Mouse (Mus musculus) brown adipose tissue, adult 24 weeks (tissue): ENCODE data around the gene Taldo1. TPM values are rescaled to one million over a fixed set of nuclear protein-coding genes. Genes with fewer than 3 reads are reported as not detected.

Experiments
- H3K27ac ChIP-seq: fragments of 200-500 bp; replicated peaks from 2 replicates; pipeline ENCODE4 v1.5.1; 2012; ENCODE audit warnings: low read depth, mild to moderate bottlenecking, low read length
- H3K4me1 ChIP-seq: fragments of 200-500 bp; 2 replicates; pipeline ENCODE4 v1.6.1; 2012; ENCODE audit warnings: low read length, mixed read lengths; ENCODE audit not compliant: control insufficient read depth, insufficient read depth, insufficient read length
- H3K4me3 ChIP-seq: fragments of 200-500 bp; 2 replicates; pipeline ENCODE4 v1.5.1; 2012; ENCODE audit warnings: low read depth, mild to moderate bottlenecking, low read length, moderate library complexity; ENCODE audit not compliant: insufficient read depth
- polyA plus RNA-seq: library from polyadenylated mRNA; stranded (reverse); fragments of >200 nt; gene quantifications from 2 replicates; pipeline ENCODE4 v1.2.4, GENCODE M21; 2012; ENCODE audit not compliant: missing spikeins, insufficient read depth, insufficient read length

Gene Taldo1
- polyA plus RNA-seq, 1 experiment, result 1,487 TPM

GRCm38 (mm10) chr7:141371942-141372595, 19.9 kb upstream of the Taldo1 start:
- no peak overlapping the region for H3K4me3 ChIP-seq
- H3K4me1 ChIP-seq, result no peaks in the 10 kb centered on the region
- peak overlapping the region; percentile 17; the same call in 1 of the 2 replicates for H3K27ac ChIP-seq

- H3K4me3 ChIP-seq, result no peak overlapping the region
- H3K4me1 ChIP-seq, result no peaks in the 10 kb centered on the region
- H3K27ac ChIP-seq, result peak overlapping the region; percentile 82
Measured at GRCm38 (mm10) chr7:141373611-141374010, 18.4 kb upstream of the Taldo1 start.

- no peak overlapping the region for H3K27ac ChIP-seq
- H3K4me1 ChIP-seq, result no peaks in the 10 kb centered on the region
- no peak overlapping the region for H3K4me3 ChIP-seq
Measured at GRCm38 (mm10) chr7:141374399-141374798, 17.6 kb upstream of the Taldo1 start.

- Histone ChIP-seq H3K4me1 (peaks cover 10% of the 10 kb centered on the region), H3K27ac (no peak overlapping the region), H3K4me3 (no peak overlapping the region)
Measured at GRCm38 (mm10) chr7:141379584-141379983, 12.4 kb upstream of the Taldo1 start.

GRCm38 (mm10) chr7:141381068-141381835, 10.7 kb upstream of the Taldo1 start:
- no peak overlapping the region for H3K4me3 ChIP-seq
- peak overlapping the region; percentile 24 for H3K27ac ChIP-seq
- H3K4me1 ChIP-seq, result peaks cover 11% of the 10 kb centered on the region

GRCm38 (mm10) chr7:141387807-141388486, 4.1 kb upstream of the Taldo1 start:
- peaks cover 11% of the 10 kb centered on the region for H3K4me1 ChIP-seq
- no peak overlapping the region for H3K27ac ChIP-seq
- no peak overlapping the region for H3K4me3 ChIP-seq

GRCm38 (mm10) chr7:141388487-141389109, 3.4 kb upstream of the Taldo1 start:
- H3K4me3 ChIP-seq, result no peak overlapping the region
- H3K4me1 ChIP-seq, result peaks cover 10% of the 10 kb centered on the region
- H3K27ac ChIP-seq, result no peak overlapping the region

- no peak overlapping the region for H3K27ac ChIP-seq
- H3K4me3 ChIP-seq, result no peak overlapping the region
- H3K4me1 ChIP-seq, result no peaks in the 10 kb centered on the region
Measured at GRCm38 (mm10) chr7:141390326-141391259, 1.4 kb upstream of the Taldo1 start.

GRCm38 (mm10) chr7:141392552-141393222, 688 bp downstream of the Taldo1 start:
- peak overlapping the region; percentile 81 for H3K27ac ChIP-seq
- H3K4me3 ChIP-seq, result peak overlapping the region; percentile 78
- H3K4me1 ChIP-seq, result no peaks in the 10 kb centered on the region

GRCm38 (mm10) chr7:141394158-141394557, 2.2 kb downstream of the Taldo1 start:
- H3K4me1 ChIP-seq, result no peaks in the 10 kb centered on the region
- peak overlapping the region; percentile 93 for H3K27ac ChIP-seq
- peak overlapping the region; percentile 17; the same call in 1 of the 2 replicates for H3K4me3 ChIP-seq

GRCm38 (mm10) chr7:141394771-141395170, 2.8 kb downstream of the Taldo1 start:
- Histone ChIP-seq H3K4me1 (no peaks in the 10 kb centered on the region), H3K4me3 (no peak overlapping the region), H3K27ac (0 out of 2 replicates have a peak overlapping the region, but pooled peaks have one; percentile 28)

GRCm38 (mm10) chr7:141395348-141395747, 3.3 kb downstream of the Taldo1 start:
- Histone ChIP-seq H3K27ac (0 out of 2 replicates have a peak overlapping the region, but pooled peaks have one; percentile 21), H3K4me3 (no peak overlapping the region), H3K4me1 (no peaks in the 10 kb centered on the region)

GRCm38 (mm10) chr7:141403305-141403704, 11.3 kb downstream of the Taldo1 start:
- Histone ChIP-seq H3K4me3 (no peak overlapping the region), H3K4me1 (no peaks in the 10 kb centered on the region), H3K27ac (no peak overlapping the region)

GRCm38 (mm10) chr7:141405466-141405865, 13.5 kb downstream of the Taldo1 start:
- Histone ChIP-seq H3K4me1 (no peaks in the 10 kb centered on the region), H3K27ac (no peak overlapping the region), H3K4me3 (no peak overlapping the region)
